Mouse (Mus musculus) c-Kit-positive CD71-negative TER-119-negative erythroid progenitor cells, embryonic 14.5 days (primary cell): ENCODE data around the gene Odf3l2.

Source experiments
- DNase-seq: peaks from one replicate; pipeline ENCODE4 v3.0.0-alpha.2; 2013; ENCODE audit warnings: low read depth

Odf3l2 gene

GRCm38 (mm10) chr10:79670071-79670888 lies 24.7 kb upstream of the Odf3l2 start:
- no peak for DNase-seq

- DNase-seq: peak; percentile 43
Measured at GRCm38 (mm10) chr10:79669576-79670057, 24.1 kb upstream of the Odf3l2 start.

- DNase-seq: peak; percentile 83
Measured at GRCm38 (mm10) chr10:79668771-79669575, 23.4 kb upstream of the Odf3l2 start, which contains the start of gene Tpgs1. TSS of gene Tpgs1 (plus strand) at chr10:79669369.

- no peak for DNase-seq
Measured at GRCm38 (mm10) chr10:79668076-79668475, 22.5 kb upstream of the Odf3l2 start.

- no peak for DNase-seq
Measured at GRCm38 (mm10) chr10:79666493-79666892, 21.0 kb upstream of the Odf3l2 start.

- no peak for DNase-seq
Measured at GRCm38 (mm10) chr10:79665051-79665450, 19.5 kb upstream of the Odf3l2 start.

- DNase-seq: peak; percentile 38
Measured at GRCm38 (mm10) chr10:79664131-79664665, 18.7 kb upstream of the Odf3l2 start, which contains the start of gene Madcam1. TSS of gene Madcam1 (plus strand) at chr10:79664559.

GRCm38 (mm10) chr10:79661861-79662260 lies 16.3 kb upstream of the Odf3l2 start:
- no peak for DNase-seq

- no peak for DNase-seq
Measured at GRCm38 (mm10) chr10:79660298-79660697, 14.8 kb upstream of the Odf3l2 start.

GRCm38 (mm10) chr10:79658829-79659228 lies 13.3 kb upstream of the Odf3l2 start:
- no peak for DNase-seq

GRCm38 (mm10) chr10:79654946-79655395 lies 9.4 kb upstream of the Odf3l2 start:
- no peak for DNase-seq

GRCm38 (mm10) chr10:79652789-79653188 lies 7.3 kb upstream of the Odf3l2 start:
- no peak for DNase-seq

- peak; percentile 63 for DNase-seq
Measured at GRCm38 (mm10) chr10:79649070-79649751, 3.7 kb upstream of the Odf3l2 start.

- DNase-seq: no peak
Measured at GRCm38 (mm10) chr10:79638486-79639204, 6.9 kb downstream of the Odf3l2 start.

- DNase-seq: no peak
Measured at GRCm38 (mm10) chr10:79637128-79638110, 8.1 kb downstream of the Odf3l2 start, which contains the start of gene Shc2. TSS of gene Shc2 (minus strand) at chr10:79637918.

GRCm38 (mm10) chr10:79636287-79636686 lies 9.3 kb downstream of the Odf3l2 start:
- no peak for DNase-seq

GRCm38 (mm10) chr10:79633006-79633777 lies 12.3 kb downstream of the Odf3l2 start:
- no peak for DNase-seq

GRCm38 (mm10) chr10:79631432-79631831 lies 14.1 kb downstream of the Odf3l2 start:
- DNase-seq: no peak

- DNase-seq: no peak
Measured at GRCm38 (mm10) chr10:79628377-79628776, 17.2 kb downstream of the Odf3l2 start.
